Mouse (Mus musculus) brain, embryonic 14.5 days (tissue): ENCODE measurements around the gene Cox4i2. TPM values are rescaled to one million over a fixed set of nuclear protein-coding genes. Genes with fewer than 3 reads are reported as not detected.

Experiments
- DNase-seq: peaks from one replicate; pipeline ENCODE4 v3.0.0-alpha.2; 2011; ENCODE audit warnings: low read depth
- CTCF ChIP-seq: fragments of 200-500 bp; IDR thresholded peaks from 2 replicates; pipeline ENCODE4 v1.5.1; 2012; ENCODE audit warnings: inconsistent platforms, mild to moderate bottlenecking, moderate library complexity, borderline replicate concordance; ENCODE audit not compliant: insufficient read depth, insufficient read length; ENCODE audit errors: extremely low read depth
- POLR2A ChIP-seq: fragments of 200-500 bp; IDR thresholded peaks from 2 replicates; pipeline ENCODE4 v1.6.1; 2012; ENCODE audit warnings: mild to moderate bottlenecking, inconsistent platforms, borderline replicate concordance; ENCODE audit not compliant: poor library complexity, insufficient read depth, insufficient read length, severe bottlenecking; ENCODE audit errors: extremely low read depth
- polyA plus RNA-seq: library from polyadenylated mRNA; depleted of rRNA; stranded (reverse); fragments of >200 nt; gene quantifications from 2 replicates; pipeline ENCODE4 v1.2.3, GENCODE M21; 2012; rRNA removed

Gene Cox4i2
- 4.3 and 4.8 TPM in 2 replicates for polyA plus RNA-seq

- DNase-seq: no peak
- TF ChIP-seq CTCF: no peak
- no peak for TF ChIP-seq POLR2A
Measured at GRCm38 (mm10) chr2:152753944-152754711, at the start of gene Cox4i2. Gene Cox4i2 (plus strand): TSS chr2:152754173.

GRCm38 (mm10) chr2:152704256-152704605 lies 49.7 kb upstream of the Cox4i2 start:
- no peak for DNase-seq
- TF ChIP-seq CTCF: no peak
- no peak for TF ChIP-seq POLR2A

GRCm38 (mm10) chr2:152704811-152705370 lies 49.1 kb upstream of the Cox4i2 start:
- TF ChIP-seq POLR2A (no peak), CTCF (no peak)
- DNase-seq: no peak

GRCm38 (mm10) chr2:152705993-152706571 lies 47.9 kb upstream of the Cox4i2 start:
- no peak for TF ChIP-seq POLR2A
- TF ChIP-seq CTCF: no peak
- DNase-seq: peak; percentile 77

GRCm38 (mm10) chr2:152707186-152707585 lies 46.8 kb upstream of the Cox4i2 start:
- TF ChIP-seq POLR2A: no peak
- TF ChIP-seq CTCF: no peak
- no peak for DNase-seq

- TF ChIP-seq POLR2A (peak; percentile 78), CTCF (no peak)
- DNase-seq: peak; percentile 93
Measured at GRCm38 (mm10) chr2:152707627-152708026, 46.3 kb upstream of the Cox4i2 start.

- TF ChIP-seq POLR2A (no peak), CTCF (no peak)
- no peak for DNase-seq
Measured at GRCm38 (mm10) chr2:152709066-152709465, 44.9 kb upstream of the Cox4i2 start.

GRCm38 (mm10) chr2:152716241-152716772 lies 37.7 kb upstream of the Cox4i2 start:
- TF ChIP-seq CTCF (no peak), POLR2A (no peak)
- no peak for DNase-seq

- no peak for TF ChIP-seq CTCF
- TF ChIP-seq POLR2A: no peak
- DNase-seq: no peak
Measured at GRCm38 (mm10) chr2:152717652-152718051, 36.3 kb upstream of the Cox4i2 start.

- peak; percentile 84 for DNase-seq
- TF ChIP-seq POLR2A: no peak
- TF ChIP-seq CTCF: no peak
Measured at GRCm38 (mm10) chr2:152718076-152718475, 35.9 kb upstream of the Cox4i2 start.

- TF ChIP-seq CTCF: no peak
- TF ChIP-seq POLR2A: no peak
- DNase-seq: peak; percentile 63
Measured at GRCm38 (mm10) chr2:152723651-152724331, 30.2 kb upstream of the Cox4i2 start.
